Mouse (Mus musculus): ENCODE results near the gene Rbm19. TPM values are rescaled to one million over a fixed set of nuclear protein-coding genes. Genes with fewer than 3 reads are reported as not detected.

Rbm19 gene
- total RNA-seq, 4 experiments from 2014 or later: 25.8 to 27.7 (median 27.3) TPM

- DNase-seq: no peak
Observed at GRCm38 (mm10) chr5:120135337-120135736, 19.1 kb downstream of the Rbm19 start.

- no peak for DNase-seq
Observed at GRCm38 (mm10) chr5:120135823-120136222, 19.6 kb downstream of the Rbm19 start.

GRCm38 (mm10) chr5:120136236-120136675 is 20.0 kb downstream of the Rbm19 start:
- no peak for DNase-seq

- DNase-seq: no peak
Observed at GRCm38 (mm10) chr5:120137038-120137437, 20.8 kb downstream of the Rbm19 start.

GRCm38 (mm10) chr5:120137846-120138245 is 21.6 kb downstream of the Rbm19 start:
- no peak for DNase-seq

GRCm38 (mm10) chr5:120138406-120138805 is 22.1 kb downstream of the Rbm19 start:
- no peak for DNase-seq

- no peak for DNase-seq
Observed at GRCm38 (mm10) chr5:120139224-120139623, 23.0 kb downstream of the Rbm19 start.

- no peak for DNase-seq
Observed at GRCm38 (mm10) chr5:120143941-120144340, 27.7 kb downstream of the Rbm19 start.

GRCm38 (mm10) chr5:120145371-120146050 is 29.2 kb downstream of the Rbm19 start:
- DNase-seq: no peak

- DNase-seq: no peak
Observed at GRCm38 (mm10) chr5:120146051-120146385, 29.8 kb downstream of the Rbm19 start.

GRCm38 (mm10) chr5:120146909-120147308 is 30.6 kb downstream of the Rbm19 start:
- no peak for DNase-seq

GRCm38 (mm10) chr5:120148246-120148645 is 32.0 kb downstream of the Rbm19 start:
- DNase-seq: no peak

GRCm38 (mm10) chr5:120151145-120151544 is 34.9 kb downstream of the Rbm19 start:
- no peak for DNase-seq

GRCm38 (mm10) chr5:120153140-120153539 is 36.9 kb downstream of the Rbm19 start:
- DNase-seq: no peak

- no peak for DNase-seq
Observed at GRCm38 (mm10) chr5:120155672-120156071, 39.4 kb downstream of the Rbm19 start.

- peak; percentile 13 for DNase-seq
Observed at GRCm38 (mm10) chr5:120156166-120156909, 40.1 kb downstream of the Rbm19 start.

GRCm38 (mm10) chr5:120157115-120157514 is 40.9 kb downstream of the Rbm19 start:
- DNase-seq: no peak

GRCm38 (mm10) chr5:120158476-120158875 is 42.2 kb downstream of the Rbm19 start:
- no peak for DNase-seq

GRCm38 (mm10) chr5:120160923-120161658 is 44.8 kb downstream of the Rbm19 start:
- no peak for DNase-seq

- DNase-seq: no peak
Observed at GRCm38 (mm10) chr5:120162689-120163088, 46.4 kb downstream of the Rbm19 start.

GRCm38 (mm10) chr5:120163428-120163827 is 47.2 kb downstream of the Rbm19 start:
- DNase-seq: no peak

GRCm38 (mm10) chr5:120164450-120164849 is 48.2 kb downstream of the Rbm19 start:
- DNase-seq: peak; percentile 32
